Mouse (Mus musculus) E14TG2a.4 (cell line): ENCODE measurements around the gene Fam189b.

Source experiments
- CTCF ChIP-seq: conservative IDR thresholded peaks from 2 replicates; pipeline ENCODE4 v1.5.1; 2014; ENCODE audit warnings: low read length
- NANOG ChIP-seq: IDR thresholded peaks from 2 replicates; pipeline ENCODE4 v1.6.1; 2014; ENCODE audit warnings: borderline replicate concordance, low read length, mixed read lengths
- POU5F1 ChIP-seq: IDR thresholded peaks from 2 replicates; pipeline ENCODE4 v1.6.1; 2014; ENCODE audit warnings: low read length, borderline replicate concordance

- TF ChIP-seq CTCF, result no peak
- TF ChIP-seq NANOG, result no peak
- no peak for TF ChIP-seq POU5F1
Measured at GRCm38 (mm10) chr3:89148567-89148966, 34.4 kb upstream of the Fam189b start.
